Mouse (Mus musculus) ZHBTc4 (cell line): ENCODE data around the gene Usp47.

ENCODE experiments used
- DNase-seq: peaks from one replicate; pipeline ENCODE4 v3.0.0-alpha.2; 2011; ENCODE audit warnings: low read depth, low spot score

The Usp47 gene

GRCm38 (mm10) chr7:112120861-112121810 is 97.8 kb downstream of the Usp47 start:
- DNase-seq, result no peak

GRCm38 (mm10) chr7:112121866-112122500 is 98.7 kb downstream of the Usp47 start:
- DNase-seq, result no peak

GRCm38 (mm10) chr7:112123612-112124011 is 100.3 kb downstream of the Usp47 start:
- no peak for DNase-seq

- DNase-seq, result no peak
These were observed 102.4 kb downstream of the Usp47 start for GRCm38 (mm10) chr7:112125625-112126260.

GRCm38 (mm10) chr7:112127085-112127637 is 103.9 kb downstream of the Usp47 start:
- no peak for DNase-seq

- DNase-seq, result no peak
These were observed 104.7 kb downstream of the Usp47 start for GRCm38 (mm10) chr7:112127954-112128353.

GRCm38 (mm10) chr7:112128810-112129209 is 105.5 kb downstream of the Usp47 start:
- no peak for DNase-seq

- no peak for DNase-seq
These were observed 106.5 kb downstream of the Usp47 start for GRCm38 (mm10) chr7:112129851-112130250.

GRCm38 (mm10) chr7:112130660-112131059 is 107.4 kb downstream of the Usp47 start:
- peak; percentile 48 for DNase-seq

GRCm38 (mm10) chr7:112132005-112132404 is 108.7 kb downstream of the Usp47 start:
- no peak for DNase-seq

- DNase-seq, result no peak
These were observed 110.0 kb downstream of the Usp47 start for GRCm38 (mm10) chr7:112133277-112133676.

- no peak for DNase-seq
These were observed 111.9 kb downstream of the Usp47 start for GRCm38 (mm10) chr7:112135161-112135560.

- no peak for DNase-seq
These were observed 113.2 kb downstream of the Usp47 start for GRCm38 (mm10) chr7:112136537-112136936.

GRCm38 (mm10) chr7:112138168-112138508 is 114.8 kb downstream of the Usp47 start:
- DNase-seq, result no peak

- peak; percentile 85 for DNase-seq
These were observed 115.5 kb downstream of the Usp47 start for GRCm38 (mm10) chr7:112138509-112139405.

- no peak for DNase-seq
These were observed 117.4 kb downstream of the Usp47 start for GRCm38 (mm10) chr7:112140725-112141124.

GRCm38 (mm10) chr7:112142616-112143015 is 119.3 kb downstream of the Usp47 start:
- no peak for DNase-seq

GRCm38 (mm10) chr7:112143090-112143500 is 119.8 kb downstream of the Usp47 start:
- DNase-seq, result no peak

- no peak for DNase-seq
These were observed 120.7 kb downstream of the Usp47 start for GRCm38 (mm10) chr7:112143978-112144377.

GRCm38 (mm10) chr7:112144646-112145179 is 121.4 kb downstream of the Usp47 start:
- no peak for DNase-seq

- DNase-seq, result no peak
These were observed 124.7 kb downstream of the Usp47 start for GRCm38 (mm10) chr7:112147979-112148378.
